Mouse (Mus musculus) heart, postnatal 0 days (tissue): Measurements from ENCODE around the gene Hlcs.

ENCODE experiments used
- CTCF ChIP-seq: IDR thresholded peaks from 2 replicates; pipeline ENCODE4 v1.5.1; 2016; ENCODE audit warnings: antibody characterized with exemption, control low read depth, low read depth
- EP300 ChIP-seq: IDR thresholded peaks from 2 replicates; pipeline ENCODE4 v1.6.1; 2016; ENCODE audit warnings: antibody characterized with exemption, low read depth

- no peak for TF ChIP-seq CTCF
- no peak for TF ChIP-seq EP300
These were observed 1.3 kb upstream of the Hlcs start for GRCm38 (mm10) chr16:94314626-94315025.
